Mouse (Mus musculus) cortical plate, adult 2 months (tissue): ENCODE results near the gene Ctf2. TPM values are rescaled to one million over a fixed set of nuclear protein-coding genes. Genes with fewer than 3 reads are reported as not detected.
A peak's percentile ranks its signal among the peaks of the same experiment; 100 is the strongest.
"Not testable (repeated sequence)": the region's sequence is repeated elsewhere in the genome, so short reads cannot be mapped to it uniquely, and the experiment has no call there.

Experiments used
- H3K27ac ChIP-seq: fragments of 200-500 bp; 2 replicates; pipeline ENCODE4 v1.5.1; 2012; ENCODE audit warnings: low read length, control low read depth, inconsistent platforms; ENCODE audit not compliant: insufficient read depth
- H3K4me1 ChIP-seq: fragments of 200-500 bp; 2 replicates; pipeline ENCODE4 v1.6.1; 2011; ENCODE audit warnings: low read length; ENCODE audit not compliant: control insufficient read depth, insufficient read depth
- H3K4me3 ChIP-seq: fragments of 200-500 bp; 2 replicates; pipeline ENCODE4 v1.5.1; 2011; ENCODE audit warnings: mild to moderate bottlenecking, low read length, control low read depth; ENCODE audit not compliant: insufficient read depth
- CTCF ChIP-seq: fragments of 200-500 bp; IDR thresholded peaks from 2 replicates; pipeline ENCODE4 v1.5.1; 2011; ENCODE audit warnings: mild to moderate bottlenecking, control low read depth, low read length; ENCODE audit not compliant: insufficient read depth; ENCODE audit errors: extremely low read depth
- POLR2A ChIP-seq: fragments of 200-500 bp; IDR thresholded peaks from 2 replicates; pipeline ENCODE4 v1.6.1; 2011; ENCODE audit warnings: mild to moderate bottlenecking, low read length, control low read depth; ENCODE audit not compliant: insufficient read depth; ENCODE audit errors: extremely low read depth
- polyA plus RNA-seq: library from polyadenylated mRNA; depleted of rRNA; stranded (reverse); fragments of >200 nt; gene quantifications from 2 replicates; pipeline ENCODE4 v1.2.3, GENCODE M21; 2012

Gene Ctf2
- polyA plus RNA-seq, 1 experiment, result not detected

- no peak overlapping the region for H3K27ac ChIP-seq
- no peaks in the 10 kb centered on the region; the same call in 1 of the 2 replicates for H3K4me1 ChIP-seq
Measured at GRCm38 (mm10) chr7:127707045-127707956, 24.7 kb downstream of the Ctf2 start.

GRCm38 (mm10) chr7:127705706-127706105 is 26.3 kb downstream of the Ctf2 start:
- H3K4me1 ChIP-seq, result no peaks in the 10 kb centered on the region; the same call in 1 of the 2 replicates
- no peak overlapping the region for H3K27ac ChIP-seq
- H3K4me3 ChIP-seq, result no peak overlapping the region
- no peak for TF ChIP-seq CTCF
- no peak for TF ChIP-seq POLR2A

More at GRCm38 (mm10) chr7:127707045-127707956, 24.7 kb downstream of the Ctf2 start:
- H3K4me3 ChIP-seq, result peak overlapping the region; percentile 43
- no peak for TF ChIP-seq CTCF
- TF ChIP-seq POLR2A, result no peak

- no peak overlapping the region for H3K4me3 ChIP-seq
- TF ChIP-seq CTCF (no peak), POLR2A (no peak)
- H3K27ac ChIP-seq, result no peak overlapping the region
- H3K4me1 ChIP-seq, result no peaks in the 10 kb centered on the region; the same call in 1 of the 2 replicates
Measured at GRCm38 (mm10) chr7:127704598-127704997, 27.4 kb downstream of the Ctf2 start.

DNA sequence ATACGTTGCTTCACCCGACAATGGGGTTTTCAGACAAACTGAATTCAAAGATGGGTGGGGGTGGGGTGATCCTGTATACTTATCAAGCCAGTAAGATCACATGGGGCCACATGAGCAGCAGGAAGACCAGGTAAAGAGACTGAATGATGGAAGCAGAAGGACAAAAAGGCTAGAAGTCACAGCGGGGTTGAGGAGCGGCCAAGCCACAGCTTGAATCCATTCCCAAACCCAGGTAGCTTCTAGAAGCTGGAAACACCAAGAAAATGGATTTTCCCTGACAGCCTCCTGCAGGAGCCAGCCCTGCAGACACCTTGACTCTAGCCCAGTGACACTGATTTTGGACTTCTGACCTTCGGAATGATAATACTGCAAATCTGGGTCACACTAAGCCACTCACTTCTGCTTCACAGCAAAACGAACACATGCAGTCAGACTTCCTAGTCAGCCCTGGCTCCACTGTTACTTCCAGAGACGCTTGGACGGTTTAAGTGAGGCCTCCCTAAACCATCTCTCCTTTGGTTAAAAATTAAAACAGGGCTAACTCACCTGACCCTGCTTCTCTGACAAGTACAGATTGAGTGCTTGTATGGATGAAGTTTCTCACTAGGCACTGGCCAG is 28.3 kb downstream of the Ctf2 start:
- H3K4me1 ChIP-seq, result no peaks in the 10 kb centered on the region
- no peak overlapping the region for H3K4me3 ChIP-seq
- TF ChIP-seq POLR2A (no peak), CTCF (no peak)
- no peak overlapping the region for H3K27ac ChIP-seq

DNA sequence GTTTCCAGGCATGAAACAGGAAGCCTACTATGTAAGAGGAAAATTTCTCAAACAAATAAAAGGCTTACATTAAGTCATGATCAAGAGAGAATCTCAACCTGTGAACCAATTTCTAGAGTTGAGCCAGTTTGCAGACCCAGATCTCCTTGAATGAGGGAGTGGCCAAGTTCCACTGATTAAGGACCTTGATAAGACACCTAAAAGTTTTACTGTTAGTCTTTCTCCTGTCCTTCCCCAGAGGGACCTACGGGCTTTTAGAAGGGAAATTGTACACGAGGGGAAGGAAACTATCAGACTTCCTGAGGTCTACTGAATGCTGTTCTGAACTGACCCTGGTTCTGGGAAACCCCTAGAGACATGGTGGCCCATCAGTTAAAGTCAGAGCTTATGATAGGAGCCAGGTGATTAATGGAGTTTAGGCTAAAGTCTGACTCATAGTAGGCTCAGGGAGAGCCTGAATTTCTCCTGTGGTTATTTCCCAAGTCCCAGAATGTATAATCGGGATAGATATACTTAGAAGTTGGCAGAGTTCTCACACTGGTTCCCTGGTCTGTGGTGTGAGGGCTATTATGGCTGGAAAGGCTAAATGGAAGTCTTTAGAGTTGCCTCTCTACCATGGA is 31.1 kb downstream of the Ctf2 start:
- no peak overlapping the region for H3K27ac ChIP-seq
- no peak for TF ChIP-seq POLR2A
- TF ChIP-seq CTCF, result no peak
- no peak overlapping the region for H3K4me3 ChIP-seq
- H3K4me1 ChIP-seq, result no peaks in the 10 kb centered on the region

DNA sequence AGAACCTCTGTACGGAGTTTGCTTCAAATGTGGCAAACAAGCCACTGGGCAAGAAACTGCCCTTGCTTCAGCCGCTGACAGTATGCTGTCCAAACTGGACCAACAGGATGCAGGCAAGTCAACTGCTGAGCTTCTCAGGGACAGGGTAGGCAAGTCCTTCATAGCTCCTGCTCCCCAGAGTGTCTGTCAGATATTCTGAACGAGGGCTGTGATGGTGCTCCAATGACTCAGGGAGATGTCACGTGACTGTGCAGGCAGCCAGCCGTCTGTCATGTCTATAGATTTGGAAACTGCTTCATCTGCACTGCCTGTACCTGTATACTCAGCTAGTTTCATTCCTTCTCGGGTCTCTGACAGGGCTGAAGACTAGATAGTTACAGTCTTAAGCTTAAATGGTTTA is 33.0 kb downstream of the Ctf2 start:
- H3K4me3 ChIP-seq, result no peak overlapping the region
- H3K27ac ChIP-seq, result no peak overlapping the region
- no peaks in the 10 kb centered on the region for H3K4me1 ChIP-seq
- no peak for TF ChIP-seq POLR2A
- no peak for TF ChIP-seq CTCF

DNA sequence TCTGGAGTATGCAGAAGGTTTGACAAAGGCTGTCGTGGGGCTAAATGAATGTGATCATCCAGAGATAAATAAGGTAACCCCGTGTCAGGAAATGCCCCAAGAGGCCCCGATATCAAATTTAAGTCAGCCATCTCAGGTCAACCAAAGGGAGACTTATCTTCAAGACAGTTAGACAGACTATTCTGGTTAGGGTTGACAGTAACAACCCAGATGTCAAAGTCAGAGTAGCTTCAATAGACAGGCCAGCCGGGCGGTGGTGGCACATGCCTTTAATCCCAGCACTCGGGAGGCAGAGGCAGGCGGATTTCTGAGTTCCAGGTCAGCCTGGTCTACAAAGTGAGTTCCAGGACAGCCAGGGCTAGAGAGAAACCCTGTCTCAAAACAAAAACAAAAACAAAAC is 38.2 kb downstream of the Ctf2 start:
- H3K4me1 ChIP-seq, H3K4me3 ChIP-seq, H3K27ac ChIP-seq: not testable (repeated sequence)

DNA sequence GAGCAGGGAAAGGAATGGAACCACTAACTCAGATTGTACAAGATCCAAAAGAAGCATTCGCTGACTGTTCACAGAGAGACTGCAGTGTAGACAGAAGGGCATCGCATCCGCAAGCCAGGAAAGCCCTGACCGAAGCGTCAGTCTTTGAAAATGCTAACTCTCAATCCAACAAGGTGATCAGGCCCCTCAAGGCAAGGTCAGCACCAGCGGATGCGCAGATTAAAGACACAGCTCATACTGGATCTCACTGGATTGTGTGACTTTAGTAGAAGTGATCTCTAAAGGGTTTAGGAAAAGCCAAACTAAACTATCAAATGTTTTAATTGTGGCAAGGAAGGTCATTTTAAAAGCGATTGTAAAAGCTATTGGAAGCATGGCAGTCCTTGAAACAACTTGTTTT is 38.7 kb downstream of the Ctf2 start:
- TF ChIP-seq POLR2A, result no peak
- TF ChIP-seq CTCF, result no peak
- peaks cover 3% of the 10 kb centered on the region; the same call in 1 of the 2 replicates for H3K4me1 ChIP-seq

GRCm38 (mm10) chr7:127691221-127691989 is 40.6 kb downstream of the Ctf2 start:
- Histone ChIP-seq H3K4me1 (peaks cover 5% of the 10 kb centered on the region), H3K27ac (peak overlapping the region; percentile 17; the same call in 1 of the 2 replicates), H3K4me3 (no peak overlapping the region)
- TF ChIP-seq POLR2A (no peak), CTCF (no peak)

More for the DNA sequence above, 38.7 kb downstream of the Ctf2 start:
- Histone ChIP-seq H3K4me3 (no peak overlapping the region), H3K27ac (no peak overlapping the region)
